In the genomic region with DNA sequence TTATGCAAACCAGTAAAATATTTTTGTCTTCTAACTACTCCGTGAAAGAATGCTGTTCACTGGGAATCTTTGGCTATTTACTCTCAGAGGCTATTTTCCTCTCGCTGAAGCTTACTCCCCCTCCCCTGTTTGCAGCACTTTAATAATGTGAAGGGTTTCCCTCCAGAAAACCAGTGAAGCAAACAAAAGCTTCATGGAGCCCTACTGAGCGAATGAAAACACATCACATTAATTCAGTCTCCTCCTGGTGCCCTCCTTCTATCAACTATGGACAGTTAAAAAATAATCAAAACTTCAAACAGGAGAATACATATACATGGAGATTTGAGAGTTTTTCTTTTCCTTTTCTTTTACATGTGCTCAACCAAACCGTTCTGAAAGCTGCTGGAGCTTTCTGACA, we compare ENCODE assay signal across 24 mouse cellular contexts.
DNase-seq lines count a peak whose midpoint lies in the region; ATAC-seq lines count a peak whose summit lies in the region.
"Had no signal": no experiment of that assay in that cellular context is flagged by ENCODE, and none has a peak within 500 bp of the region (broad histone marks: within the 10 kb centered on the region; RNA-seq: fewer than 3 reads in every experiment).

No protein-coding gene starts in this region.

- H3K4me2 ChIP-seq in forebrain, embryonic 12.5 days, result no peak overlapping the region
- H3K4me2 ChIP-seq in forebrain, embryonic 16.5 days (ENCODE audit: low read length), result no peak overlapping the region
- H3K4me2 ChIP-seq in midbrain, embryonic 14.5 days (ENCODE audit: low read length), result no peak overlapping the region
- no peak overlapping the region for H3K4me2 ChIP-seq in heart, embryonic 11.5 days
- H3K4me2 ChIP-seq: heart, embryonic 13.5 days; limb, embryonic 13.5 days; liver, embryonic 13.5 days; lung, embryonic 14.5 days; stomach, embryonic 15.5 days had no signal

- H3K27me3 ChIP-seq in forebrain, embryonic 12.5 days, result no peaks in the 10 kb centered on the region
- no peaks in the 10 kb centered on the region for H3K27me3 ChIP-seq in forebrain, embryonic 10.5 days (ENCODE audit: poor library complexity, severe bottlenecking)
- no peaks in the 10 kb centered on the region for H3K27me3 ChIP-seq in forebrain, embryonic 16.5 days (replicated peaks; ENCODE audit: control insufficient read depth, insufficient read depth, low read length)
- no peaks in the 10 kb centered on the region for H3K27me3 ChIP-seq in midbrain, embryonic 14.5 days (ENCODE audit: control insufficient read depth, insufficient read depth, low read length)
- no peaks in the 10 kb centered on the region for H3K27me3 ChIP-seq in heart, embryonic 11.5 days (ENCODE audit: control insufficient read depth, insufficient read depth, low read length)
- H3K27me3 ChIP-seq: heart, embryonic 13.5 days; limb, embryonic 13.5 days; liver, embryonic 13.5 days; stomach, embryonic 15.5 days had no signal

- no peak overlapping the region for H3K4me3 ChIP-seq in forebrain, embryonic 12.5 days (replicated peaks)
- H3K4me3 ChIP-seq in forebrain, embryonic 10.5 days, result no peak overlapping the region
- H3K4me3 ChIP-seq in forebrain, embryonic 16.5 days (replicated peaks; ENCODE audit: low read length), result no peak overlapping the region
- no peak overlapping the region for H3K4me3 ChIP-seq in midbrain, embryonic 14.5 days (replicated peaks; ENCODE audit: low read depth, low read length)
- H3K4me3 ChIP-seq in heart, embryonic 11.5 days (ENCODE audit: low read depth, low read length), result no peak overlapping the region
- H3K4me3 ChIP-seq: heart, embryonic 13.5 days; limb, embryonic 13.5 days; liver, embryonic 13.5 days; stomach, embryonic 15.5 days had no signal

- no peaks in the 10 kb centered on the region for H3K36me3 ChIP-seq in forebrain, embryonic 12.5 days (replicated peaks)
- H3K36me3 ChIP-seq in forebrain, embryonic 10.5 days (replicated peaks), result no peaks in the 10 kb centered on the region
- H3K36me3 ChIP-seq in forebrain, embryonic 16.5 days (ENCODE audit: control insufficient read depth, insufficient read depth), result no peaks in the 10 kb centered on the region
- H3K36me3 ChIP-seq in midbrain, embryonic 14.5 days (ENCODE audit: control insufficient read depth, insufficient read depth, low read length), result no peaks in the 10 kb centered on the region
- H3K36me3 ChIP-seq in heart, embryonic 11.5 days (ENCODE audit: control insufficient read depth, insufficient read depth, low read length), result no peaks in the 10 kb centered on the region
- H3K36me3 ChIP-seq: G1E; heart, embryonic 13.5 days; limb, embryonic 13.5 days; liver, embryonic 13.5 days; stomach, embryonic 15.5 days had no signal

- H3K9ac ChIP-seq in forebrain, embryonic 12.5 days, result no peak overlapping the region
- no peak overlapping the region for H3K9ac ChIP-seq in forebrain, embryonic 16.5 days (replicated peaks; ENCODE audit: low read depth, low read length)
- H3K9ac ChIP-seq in midbrain, embryonic 14.5 days (replicated peaks; ENCODE audit: low read length), result no peak overlapping the region
- H3K9ac ChIP-seq in heart, embryonic 11.5 days (ENCODE audit: low read depth, low read length), result no peak overlapping the region
- H3K9ac ChIP-seq: heart, embryonic 13.5 days; limb, embryonic 13.5 days; liver, embryonic 13.5 days; lung, embryonic 14.5 days; stomach, embryonic 15.5 days had no signal

- no peak overlapping the region for H3K27ac ChIP-seq in forebrain, embryonic 12.5 days
- no peak overlapping the region for H3K27ac ChIP-seq in forebrain, embryonic 10.5 days
- no peak overlapping the region for H3K27ac ChIP-seq in forebrain, embryonic 16.5 days (ENCODE audit: low read length)
- H3K27ac ChIP-seq in midbrain, embryonic 14.5 days (replicated peaks; ENCODE audit: low read depth, low read length), result 0 out of 2 replicates have a peak overlapping the region, but pooled peaks have one; percentile 20
- H3K27ac ChIP-seq in heart, embryonic 11.5 days (ENCODE audit: low read depth, low read length), result no peak overlapping the region
- H3K27ac ChIP-seq: heart, embryonic 13.5 days; limb, embryonic 13.5 days; liver, embryonic 13.5 days; stomach, embryonic 15.5 days had no signal

- no peaks in the 10 kb centered on the region for H3K9me3 ChIP-seq in forebrain, embryonic 12.5 days
- H3K9me3 ChIP-seq in forebrain, embryonic 10.5 days, result no peaks in the 10 kb centered on the region
- H3K9me3 ChIP-seq in forebrain, embryonic 16.5 days (ENCODE audit: control insufficient read depth, low read length), result no peaks in the 10 kb centered on the region
- no peaks in the 10 kb centered on the region for H3K9me3 ChIP-seq in midbrain, embryonic 14.5 days (ENCODE audit: control insufficient read depth, low read length)
- no peaks in the 10 kb centered on the region for H3K9me3 ChIP-seq in heart, embryonic 11.5 days (replicated peaks; ENCODE audit: control insufficient read depth, low read length)
- H3K9me3 ChIP-seq: G1E; heart, embryonic 13.5 days; limb, embryonic 13.5 days; liver, embryonic 13.5 days; stomach, embryonic 15.5 days had no signal

- no peaks in the 10 kb centered on the region for H3K4me1 ChIP-seq in forebrain, embryonic 12.5 days
- peaks cover 10% of the 10 kb centered on the region for H3K4me1 ChIP-seq in forebrain, embryonic 10.5 days
- H3K4me1 ChIP-seq in forebrain, embryonic 16.5 days (replicated peaks; ENCODE audit: control insufficient read depth, insufficient read depth, low read length), result no peaks in the 10 kb centered on the region
- H3K4me1 ChIP-seq in midbrain, embryonic 14.5 days (ENCODE audit: control insufficient read depth, insufficient read depth, low read length), result peaks cover 5% of the 10 kb centered on the region; the same call in 1 of the 2 replicates
- H3K4me1 ChIP-seq in heart, embryonic 11.5 days (ENCODE audit: control insufficient read depth, insufficient read depth, low read length), result no peaks in the 10 kb centered on the region
- H3K4me1 ChIP-seq: heart, embryonic 13.5 days; limb, embryonic 13.5 days; liver, embryonic 13.5 days; stomach, embryonic 15.5 days had no signal

- 9% methylated on average over 4 of the region's 4 CpGs for WGBS in forebrain, embryonic 12.5 days
- WGBS in forebrain, embryonic 10.5 days, result 38% methylated on average over 4 of the region's 4 CpGs
- WGBS in forebrain, embryonic 16.5 days, result 5% methylated on average over 4 of the region's 4 CpGs
- WGBS in midbrain, embryonic 14.5 days, result 5% methylated on average over 4 of the region's 4 CpGs
- WGBS in heart, embryonic 11.5 days (ENCODE audit: insufficient replicate concordance), result 63% methylated on average over 4 of the region's 4 CpGs

- DNase-seq in forebrain, embryonic 10.5 days (ENCODE audit: extremely low spot score, low spot score), result no peak
- DNase-seq in brain, adult 2 months (ENCODE audit: low read depth, low spot score), result peak; percentile 44
- DNase-seq in midbrain, embryonic 14.5 days, result peak; percentile 35
- no peak for DNase-seq in kidney, adult 9 months
- DNase-seq: adrenal gland, postnatal 10 days; cerebellum, adult 2 months; gastrocnemius, postnatal 10 days; heart, adult 11 months; kidney, postnatal 36 days; layer of hippocampus, adult 9-11 months; liver, embryonic 13.5 days; lung, embryonic 14.5 days; lung, postnatal 36 days; thymus, adult 18-20 months; thymus, postnatal 4 days had no signal

- peak; percentile 60; the same call in 1 of the 2 replicates for ATAC-seq in forebrain, embryonic 12.5 days (ENCODE audit: low FRiP score)
- ATAC-seq in forebrain, embryonic 16.5 days, result peak; percentile 20; the same call in 1 of the 2 replicates
- no peak; the same call in 1 of the 2 replicates for ATAC-seq in midbrain, embryonic 14.5 days (ENCODE audit: low FRiP score, low TSS enrichment)
- ATAC-seq in heart, embryonic 11.5 days (replicated peaks; ENCODE audit: insufficient number of reproducible peaks, low FRiP score, low TSS enrichment), result no peak
- ATAC-seq in erythroid progenitor cell, adult 5-6 weeks (replicated peaks; ENCODE audit: low FRiP score, poor library complexity, severe bottlenecking), result no peak
- ATAC-seq: activated CD4-positive, CD25-positive, alpha-beta regulatory T cell, adult 4 months had no signal

Comparison
In these comparisons a context has a peak if more than half of its experiments do, and no peak if none do; other contexts are left out.
1. ATAC-seq: peak in forebrain, embryonic 12.5 days (single experiment) and forebrain, embryonic 16.5 days (single experiment); none in midbrain, embryonic 14.5 days (single experiment), heart, embryonic 11.5 days (single experiment) and erythroid progenitor cell, adult 5-6 weeks (single experiment).
2. DNase-seq: peak in brain, adult 2 months (single experiment) and midbrain, embryonic 14.5 days (single experiment); none in forebrain, embryonic 10.5 days (single experiment) and kidney, adult 9 months (single experiment).